Mouse (Mus musculus) small intestine, adult 2 months (tissue): ENCODE data around the gene Coro2b.

Experiments used
- CTCF ChIP-seq: fragments of 200-500 bp; IDR thresholded peaks from 2 replicates; pipeline ENCODE4 v1.5.1; 2012; ENCODE audit warnings: low read depth, mild to moderate bottlenecking, control low read depth, inconsistent platforms, low read length, moderate library complexity, mixed read lengths; ENCODE audit not compliant: insufficient replicate concordance, insufficient read length; ENCODE audit errors: extremely low read depth
- POLR2A ChIP-seq: fragments of 200-500 bp; IDR thresholded peaks from 2 replicates; pipeline ENCODE4 v1.6.1; 2012; ENCODE audit warnings: low read depth, mild to moderate bottlenecking, control low read depth, inconsistent platforms, low read length, moderate library complexity

DNA sequence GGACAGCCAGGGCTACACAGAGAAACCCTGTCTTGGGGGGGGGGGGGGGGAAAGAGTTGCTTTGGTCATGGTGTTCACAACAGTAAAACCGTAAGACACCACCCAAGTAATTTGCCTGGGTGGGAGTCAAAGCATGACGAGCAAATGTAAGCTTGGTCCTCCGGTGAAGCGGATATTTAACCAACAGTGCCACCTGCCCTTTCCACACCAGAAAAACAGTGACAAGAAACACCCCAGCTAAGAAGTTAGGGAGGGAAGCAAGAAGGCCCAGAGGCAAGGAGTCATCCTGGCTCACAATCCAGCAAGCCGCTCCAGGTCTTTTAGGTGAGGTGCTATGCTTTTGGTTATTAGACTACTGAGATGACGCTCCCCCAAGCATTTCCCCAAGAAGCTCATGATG is 19.9 kb upstream of the Coro2b start:
- TF ChIP-seq POLR2A (no peak), CTCF (no peak)
